Mouse (Mus musculus) forebrain, embryonic 14.5 days (tissue): ENCODE data around the gene Atxn1l. TPM values are rescaled to one million over a fixed set of nuclear protein-coding genes. Genes with fewer than 3 reads are reported as not detected.

Experiments used
- ATAC-seq: fragments of 200-750 bp; cut with Nextera tagmentation; 2 replicates; pipeline ENCODE4 v1.8.0; 2017; ENCODE audit warnings: mild to moderate bottlenecking, moderate library complexity
- DNase-seq: peaks from one replicate; pipeline ENCODE4 v3.0.0-alpha.2; 2015; ENCODE audit warnings: low spot score
- H3K27ac ChIP-seq: fragments of 300-500 bp; sonication (generic); 2 replicates; pipeline ENCODE4 v1.5.1; 2014; ENCODE audit warnings: low read depth, mild to moderate bottlenecking, control low read depth, low read length, moderate library complexity
- H3K27me3 ChIP-seq: fragments of 300-500 bp; sonication (generic); replicated peaks from 2 replicates; pipeline ENCODE4 v1.6.1; 2014; ENCODE audit warnings: low read length, control low read depth, mixed read lengths; ENCODE audit not compliant: control insufficient read depth, insufficient read depth
- H3K36me3 ChIP-seq: fragments of 300-500 bp; sonication (generic); 2 replicates; pipeline ENCODE4 v1.6.1; 2014; ENCODE audit warnings: low read length, control low read depth; ENCODE audit not compliant: control insufficient read depth, insufficient read depth
- H3K4me1 ChIP-seq: fragments of 300-500 bp; sonication (generic); 2 replicates; pipeline ENCODE4 v1.6.1; 2014; ENCODE audit warnings: antibody characterized with exemption, low read length, control low read depth; ENCODE audit not compliant: control insufficient read depth, insufficient read depth
- H3K4me2 ChIP-seq: fragments of 300-500 bp; sonication (generic); 2 replicates; pipeline ENCODE4 v1.6.1; 2014; ENCODE audit warnings: mild to moderate bottlenecking, control low read depth, low read length
- H3K4me3 ChIP-seq: fragments of 300-500 bp; sonication (generic); 2 replicates; pipeline ENCODE4 v1.5.1; 2014; ENCODE audit warnings: low read depth, low read length, control low read depth
- H3K9ac ChIP-seq: fragments of 300-500 bp; sonication (generic); 2 replicates; pipeline ENCODE4 v1.6.1; 2014; ENCODE audit warnings: mild to moderate bottlenecking, low read length, control low read depth, moderate library complexity
- H3K9me3 ChIP-seq: fragments of 300-500 bp; sonication (generic); replicated peaks from 2 replicates; pipeline ENCODE4 v1.6.1; 2016; ENCODE audit warnings: low read length, control low read depth, mixed read lengths; ENCODE audit not compliant: control insufficient read depth
- WGBS: fragments of 180-500 bp; shearing (Covaris S2); extraction: QIAGEN DNeasy Blood & Tissue Kit; methylation state at CpG from one replicate; pipeline ENCODE4 v1.1.7; 2014; 5-methylcytosine and 5-hydroxymethylcytosine counted together
- polyA plus RNA-seq: library from polyadenylated mRNA; unstranded; fragments of >200 nt; fragmentation: Nextera tagmentation; extraction: Ambion mirVana; gene quantifications from 2 replicates; pipeline ENCODE4 v1.2.1, GENCODE M21; 2014

The Atxn1l gene
- polyA plus RNA-seq, 1 experiment from 2014 or later: 3.8 TPM

- Histone ChIP-seq H3K9me3 (no peaks in the 10 kb centered on the region), H3K4me1 (no peaks in the 10 kb centered on the region), H3K27me3 (no peaks in the 10 kb centered on the region), H3K4me3 (no peak overlapping the region), H3K9ac (no peak overlapping the region), H3K27ac (no peak overlapping the region), H3K36me3 (no peaks in the 10 kb centered on the region), H3K4me2 (no peak overlapping the region)
- no peak for DNase-seq
- no peak for ATAC-seq
- WGBS: 94% methylated on average over 12 of the region's 12 CpGs
Measured at GRCm38 (mm10) chr8:109747468-109748199, 10.1 kb upstream of the Atxn1l start.

GRCm38 (mm10) chr8:109738049-109738380, 476 bp upstream of the Atxn1l start:
- Histone ChIP-seq H3K9ac (peak overlapping the region; percentile 98; the same call in 1 of the 2 replicates), H3K4me1 (peaks cover 10% of the 10 kb centered on the region), H3K4me2 (peak overlapping the region; percentile 94), H3K27ac (no peak overlapping the region), H3K36me3 (peaks cover 11% of the 10 kb centered on the region), H3K27me3 (no peaks in the 10 kb centered on the region), H3K9me3 (no peaks in the 10 kb centered on the region), H3K4me3 (peak overlapping the region; percentile 95)
- DNase-seq: no peak
- 0 out of 2 replicates have a peak, but pooled peaks have one; percentile 23 for ATAC-seq
- 92% methylated on average over 1 of the region's 1 CpGs for WGBS

DNA sequence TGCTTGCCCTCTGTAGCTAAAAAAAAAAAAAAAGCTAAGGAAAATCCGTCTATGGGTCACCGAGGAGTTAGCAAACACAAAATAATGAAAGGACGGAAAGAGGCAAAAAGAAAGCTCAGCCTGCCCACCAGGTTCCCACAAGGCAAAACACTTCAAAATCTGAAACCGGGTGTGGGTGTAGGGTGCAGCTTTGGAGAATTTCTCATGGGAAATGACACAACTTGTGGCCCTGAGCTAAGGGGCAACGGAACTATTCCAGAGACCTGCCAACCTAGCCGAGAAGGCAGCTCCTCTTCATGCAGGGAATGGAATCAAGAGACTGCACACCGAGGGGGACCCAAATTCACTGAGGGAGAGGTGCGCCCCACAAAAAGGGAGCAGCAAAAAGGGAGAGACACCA, 720 bp downstream of the Atxn1l start:
- Histone ChIP-seq H3K27me3 (no peaks in the 10 kb centered on the region), H3K36me3 (peaks cover 23% of the 10 kb centered on the region), H3K4me2 (peak overlapping the region; percentile 94), H3K4me3 (peak overlapping the region; percentile 95), H3K4me1 (peaks cover 10% of the 10 kb centered on the region), H3K9me3 (no peaks in the 10 kb centered on the region), H3K27ac (no peak overlapping the region), H3K9ac (peak overlapping the region; percentile 98)
- 4% methylated on average over 8 of the region's 8 CpGs for WGBS
- no peak for DNase-seq
- ATAC-seq: no peak

DNA sequence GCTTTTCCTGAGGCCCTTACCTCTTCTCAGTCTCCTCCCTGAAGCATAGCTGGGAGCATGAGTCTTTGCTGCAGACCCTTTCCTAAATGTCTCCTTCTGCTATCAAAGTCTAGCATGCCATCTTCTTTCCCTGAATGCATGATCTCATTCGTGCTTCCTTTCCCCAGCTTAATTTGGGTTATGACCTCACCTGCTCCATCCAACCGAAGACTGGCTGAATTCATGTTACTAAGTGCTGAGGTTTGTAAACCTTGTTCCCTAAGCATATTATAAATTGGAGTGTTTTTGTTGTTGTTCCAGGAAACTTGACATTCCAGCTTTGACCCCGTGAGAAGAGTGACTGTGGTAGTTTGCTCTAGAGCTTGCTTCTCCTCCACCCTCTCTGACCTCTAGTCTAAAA, 3.5 kb downstream of the Atxn1l start:
- Histone ChIP-seq H3K4me1 (peaks cover 10% of the 10 kb centered on the region), H3K36me3 (peaks cover 47% of the 10 kb centered on the region), H3K27me3 (no peaks in the 10 kb centered on the region), H3K9me3 (no peaks in the 10 kb centered on the region), H3K4me3 (no peak overlapping the region), H3K9ac (no peak overlapping the region), H3K27ac (no peak overlapping the region), H3K4me2 (no peak overlapping the region)
- ATAC-seq (no peak), DNase-seq (no peak)
- WGBS: 87% methylated on average over 3 of the region's 3 CpGs

DNA sequence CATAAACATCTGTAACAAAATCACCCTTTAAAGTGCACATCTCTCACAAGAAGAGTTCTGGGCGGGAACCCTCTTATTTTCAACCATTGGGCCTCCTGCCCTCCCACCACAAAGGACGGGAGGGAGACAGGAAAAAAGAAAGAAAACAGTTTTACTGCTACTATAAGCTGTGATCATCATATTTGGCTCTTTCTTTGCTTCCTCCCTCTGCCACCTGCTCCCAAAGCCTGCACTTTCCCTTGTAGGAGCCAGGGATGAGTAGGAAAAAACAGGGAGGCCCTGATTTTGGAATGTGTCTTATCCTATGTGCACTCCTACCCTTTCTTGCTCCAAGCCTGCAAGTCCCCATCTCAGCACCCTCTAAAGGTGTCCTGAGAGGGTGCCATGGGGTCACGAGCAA, 6.5 kb downstream of the Atxn1l start:
- Histone ChIP-seq H3K9ac (no peak overlapping the region), H3K9me3 (no peaks in the 10 kb centered on the region), H3K4me2 (no peak overlapping the region), H3K36me3 (peaks cover 66% of the 10 kb centered on the region), H3K4me3 (no peak overlapping the region), H3K27me3 (no peaks in the 10 kb centered on the region), H3K4me1 (peaks cover under 1% of the 10 kb centered on the region; the same call in 1 of the 2 replicates), H3K27ac (no peak overlapping the region)
- ATAC-seq (no peak), DNase-seq (no peak)
- 85% methylated on average over 3 of the region's 3 CpGs for WGBS

- 96% methylated on average over 3 of the region's 3 CpGs for WGBS
- Histone ChIP-seq H3K27me3 (no peaks in the 10 kb centered on the region), H3K27ac (no peak overlapping the region), H3K36me3 (peaks cover 88% of the 10 kb centered on the region), H3K9ac (no peak overlapping the region), H3K4me2 (no peak overlapping the region), H3K4me3 (no peak overlapping the region), H3K9me3 (no peaks in the 10 kb centered on the region), H3K4me1 (no peaks in the 10 kb centered on the region)
- ATAC-seq (no peak), DNase-seq (no peak)
Measured at GRCm38 (mm10) chr8:109725106-109725505, 12.4 kb downstream of the Atxn1l start.

DNA sequence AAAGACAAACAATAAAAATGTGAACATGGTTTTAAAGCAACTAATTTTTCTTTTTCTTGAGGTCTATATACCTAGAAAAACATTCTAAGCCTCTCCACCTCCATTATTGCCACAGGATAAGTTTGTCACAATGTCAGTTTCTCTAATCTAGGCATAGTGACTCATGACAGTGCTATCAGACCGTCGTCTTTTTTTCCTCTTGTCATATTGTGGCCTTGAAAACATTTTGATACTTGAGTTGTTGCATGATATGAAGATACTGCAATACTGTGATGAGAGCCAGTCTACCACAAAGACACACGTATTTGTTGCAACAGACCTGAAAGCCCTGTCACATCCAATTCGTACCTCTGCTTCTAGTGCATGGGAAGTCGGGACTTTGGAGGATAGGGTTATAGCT, 22.6 kb downstream of the Atxn1l start:
- Histone ChIP-seq H3K27me3 (no peaks in the 10 kb centered on the region), H3K4me2 (no peak overlapping the region), H3K4me3 (no peak overlapping the region), H3K4me1 (no peaks in the 10 kb centered on the region), H3K9me3 (no peaks in the 10 kb centered on the region), H3K9ac (no peak overlapping the region), H3K27ac (no peak overlapping the region), H3K36me3 (peaks cover 92% of the 10 kb centered on the region)
- ATAC-seq: no peak
- no peak for DNase-seq
- 97% methylated on average over 5 of the region's 5 CpGs for WGBS

DNA sequence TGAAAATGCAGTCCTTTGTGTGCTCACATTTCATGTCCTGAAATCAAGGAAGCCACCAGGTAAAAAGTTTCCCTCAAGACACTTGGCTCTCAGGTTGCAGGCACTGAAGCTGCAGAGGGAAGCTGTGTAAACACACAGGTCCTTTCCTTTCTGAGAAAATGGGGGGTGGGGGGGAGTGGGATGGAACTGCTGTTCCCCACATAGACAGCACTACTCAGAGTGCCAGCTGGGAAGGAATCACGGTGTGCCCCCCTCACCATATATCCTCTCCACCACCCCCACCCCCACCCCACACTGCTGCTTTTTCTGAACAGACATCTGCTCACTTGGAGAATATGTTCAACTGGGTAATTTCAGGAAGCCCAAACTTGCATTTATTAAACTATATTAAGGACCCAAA, 25.0 kb downstream of the Atxn1l start:
- H3K27ac ChIP-seq: no peak overlapping the region
- DNase-seq (no peak), ATAC-seq (no peak)
- 89% methylated on average over 1 of the region's 1 CpGs for whole genome bisulfite sequencing
- no peaks in the 10 kb centered on the region for H3K9me3 ChIP-seq
- no peak overlapping the region for H3K4me2 ChIP-seq
- H3K9ac ChIP-seq: no peak overlapping the region
- no peak overlapping the region for H3K4me3 ChIP-seq
- no peaks in the 10 kb centered on the region for H3K27me3 ChIP-seq
- H3K4me1 ChIP-seq: peaks cover 5% of the 10 kb centered on the region
- peaks cover 95% of the 10 kb centered on the region for H3K36me3 ChIP-seq

DNA sequence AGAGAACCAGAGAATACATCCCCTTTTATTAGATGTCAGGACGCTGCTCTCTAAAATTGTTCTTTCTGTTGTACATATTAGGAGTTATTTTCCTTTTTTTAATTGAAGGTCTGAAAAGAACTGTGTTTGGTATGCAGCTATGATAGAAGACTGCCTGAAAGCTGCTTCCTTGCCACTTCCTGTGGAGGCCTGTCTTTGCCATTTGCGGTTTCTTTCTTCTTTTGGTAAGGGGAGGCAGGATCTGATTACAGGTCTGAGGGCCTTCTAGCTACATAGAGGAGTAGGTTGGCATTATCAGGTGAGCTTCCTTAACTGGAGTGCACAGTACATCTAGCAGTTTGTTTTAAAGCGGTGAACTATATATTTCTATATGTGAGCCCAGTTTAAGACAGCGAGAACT, 29.6 kb downstream of the Atxn1l start:
- H3K27me3 ChIP-seq: 0 out of 2 replicates have a peak, but pooled peaks cover 1% of the 10 kb centered on the region
- no peak overlapping the region for H3K9ac ChIP-seq
- H3K9me3 ChIP-seq: no peaks in the 10 kb centered on the region
- peaks cover 19% of the 10 kb centered on the region for H3K4me1 ChIP-seq
- peak overlapping the region; percentile 64; the same call in 1 of the 2 replicates for H3K4me2 ChIP-seq
- no peak overlapping the region for H3K4me3 ChIP-seq
- 94% methylated on average over 4 of the region's 4 CpGs for WGBS
- no peak for ATAC-seq
- DNase-seq: no peak
- H3K36me3 ChIP-seq: peaks cover 56% of the 10 kb centered on the region
- no peak overlapping the region for H3K27ac ChIP-seq
